Mouse (Mus musculus) liver, adult (tissue): Measurements from ENCODE around the gene Dnlz.

ENCODE experiments used
- GATA4 ChIP-seq: IDR thresholded peaks from 2 replicates; pipeline ENCODE4 v1.6.1; 2014; ENCODE audit warnings: mild to moderate bottlenecking, low read length; ENCODE audit not compliant: insufficient replicate concordance

The Dnlz gene

DNA sequence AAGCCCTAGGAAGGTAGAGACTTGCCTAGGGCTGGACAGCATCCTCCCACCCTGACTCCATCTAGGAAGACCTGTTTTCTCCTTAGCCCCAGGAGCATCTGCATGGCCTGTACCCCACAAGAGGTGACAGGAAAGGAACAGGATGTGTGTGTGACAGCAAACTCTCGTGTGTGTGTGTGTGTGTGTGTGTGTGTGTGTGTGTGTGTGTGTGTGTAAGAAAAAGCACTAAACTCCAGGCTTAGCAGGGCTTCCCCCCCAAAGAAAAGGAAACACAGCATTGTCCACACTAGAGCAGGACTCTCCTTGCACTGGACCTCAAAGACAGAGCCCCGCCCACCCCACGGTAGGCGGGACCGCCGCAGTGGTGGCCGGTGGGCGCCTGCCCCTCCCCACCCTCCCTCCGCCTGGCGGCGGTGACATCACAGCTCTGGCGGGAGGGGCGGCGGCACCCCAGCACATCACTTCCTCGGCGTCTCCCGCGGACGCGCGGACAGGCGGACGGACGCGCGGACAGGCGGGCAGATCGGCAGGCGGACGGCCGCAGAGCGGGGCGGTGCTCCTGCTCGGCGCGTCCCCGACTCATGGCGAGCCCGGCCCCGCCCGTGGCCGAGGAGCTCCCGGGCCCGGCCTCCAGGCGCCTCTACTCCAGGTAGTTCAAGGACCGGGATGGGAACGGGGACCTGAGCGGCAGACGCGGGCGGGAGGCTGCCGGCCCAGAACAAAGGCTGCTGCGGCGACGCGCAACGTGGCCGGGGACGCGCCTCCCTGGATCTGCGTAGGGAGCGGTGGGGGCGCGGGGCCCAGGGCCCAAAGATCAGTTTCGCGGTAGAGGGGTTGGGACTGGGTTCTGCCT, 36.6 kb downstream of the Dnlz start, which contains the start of gene Gpsm1:
Gene Gpsm1 (plus strand): TSS at position 444 of the 853 bp plus-strand sequence.
- TF ChIP-seq GATA4 = no peak

DNA sequence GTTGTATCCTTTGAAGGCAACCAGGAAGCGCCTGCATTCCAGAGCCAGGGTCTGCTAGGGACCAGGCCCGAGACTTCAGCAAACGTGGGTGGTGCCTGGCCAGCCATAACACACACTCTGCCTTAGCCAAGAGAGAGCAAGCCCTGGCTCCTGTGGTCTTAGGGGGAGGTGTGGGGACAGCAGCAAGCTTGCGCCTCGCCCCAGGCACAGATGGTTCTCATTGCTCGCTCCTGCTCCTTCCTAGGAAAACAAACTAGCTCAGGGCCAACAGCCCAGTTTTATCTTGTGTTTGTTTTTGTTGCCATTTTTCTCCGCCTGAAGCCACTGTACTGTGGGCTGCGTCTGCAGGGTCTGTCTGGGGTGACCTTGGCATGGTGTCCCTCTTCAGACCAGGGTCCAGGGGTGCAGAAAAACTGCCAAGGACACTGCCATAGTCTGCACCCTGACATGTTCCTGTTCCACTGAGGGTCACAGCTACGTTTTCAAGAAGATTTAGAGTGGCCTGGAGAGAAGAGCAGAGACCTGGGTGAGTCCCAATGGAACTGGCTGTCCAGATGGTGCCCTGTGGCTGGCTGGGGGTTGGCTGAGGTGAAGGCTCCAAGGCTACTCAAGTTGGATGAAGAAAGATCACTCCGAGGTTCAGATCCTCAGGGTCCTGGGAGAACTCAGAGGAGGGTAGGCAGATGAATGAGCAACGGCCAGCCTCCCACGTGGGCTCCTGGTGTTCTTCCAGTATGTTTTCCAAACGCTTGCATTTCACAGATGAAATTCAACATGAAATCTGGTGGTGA, 37.4 kb downstream of the Dnlz start:
- TF ChIP-seq GATA4 = no peak

DNA sequence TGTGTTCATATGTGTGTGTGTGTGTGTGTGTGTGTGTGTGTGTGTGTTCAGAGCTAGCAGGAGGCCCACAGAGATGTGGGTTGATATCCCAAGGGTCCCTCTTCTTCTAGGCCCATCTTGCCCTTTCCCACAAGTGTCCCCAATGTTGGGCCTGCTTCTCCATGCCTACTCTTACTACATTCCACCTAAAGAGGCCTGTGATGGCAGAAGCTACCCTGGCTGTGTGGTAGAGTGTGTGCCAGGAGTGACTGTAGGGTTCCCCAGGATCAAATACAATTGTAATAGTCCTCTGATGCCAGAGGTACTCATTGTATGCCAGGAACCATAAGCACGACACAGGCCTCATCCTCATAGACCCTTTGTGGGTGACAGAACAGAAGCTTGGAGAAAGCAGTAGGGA, 38.5 kb downstream of the Dnlz start:
- TF ChIP-seq GATA4 = no peak

DNA sequence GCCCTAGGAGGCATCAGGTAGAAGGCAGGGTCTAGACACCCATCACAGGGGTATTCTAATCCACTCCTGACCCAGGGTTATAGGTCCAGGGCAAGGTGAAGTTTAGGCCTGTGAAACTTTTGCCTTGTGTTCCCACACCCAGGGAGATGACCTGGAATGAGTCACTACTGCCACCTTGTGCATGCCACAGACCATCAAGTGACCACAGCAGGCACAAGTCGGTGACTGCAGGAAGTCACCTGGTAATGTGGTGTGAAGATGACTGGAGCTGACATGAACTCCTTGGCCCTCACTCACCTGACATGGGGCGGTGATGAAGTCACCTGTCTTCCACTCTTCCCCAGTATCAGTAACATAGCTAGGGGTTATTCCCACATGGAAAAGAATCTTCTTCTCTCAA, 39.1 kb downstream of the Dnlz start:
- no peak for TF ChIP-seq GATA4

DNA sequence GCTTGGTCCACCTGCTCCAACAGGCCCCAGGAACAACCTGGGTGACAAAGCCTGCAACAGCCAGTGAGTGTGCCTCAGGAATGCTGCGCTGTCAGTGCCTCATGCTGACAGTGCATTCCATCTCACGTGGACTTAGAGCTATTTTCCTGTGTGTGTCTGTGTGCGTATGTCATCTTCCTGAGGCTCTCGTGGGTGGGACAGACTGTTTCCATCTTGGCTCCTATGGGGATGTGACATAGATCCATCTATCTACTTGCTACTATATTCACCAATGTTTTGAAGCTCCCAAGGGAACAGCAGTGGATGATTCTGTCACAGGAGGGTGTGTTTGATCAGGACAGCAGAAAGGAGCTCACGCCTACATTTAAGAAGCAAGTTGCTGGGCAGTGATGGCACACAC, 40.0 kb downstream of the Dnlz start:
- no peak for TF ChIP-seq GATA4

DNA sequence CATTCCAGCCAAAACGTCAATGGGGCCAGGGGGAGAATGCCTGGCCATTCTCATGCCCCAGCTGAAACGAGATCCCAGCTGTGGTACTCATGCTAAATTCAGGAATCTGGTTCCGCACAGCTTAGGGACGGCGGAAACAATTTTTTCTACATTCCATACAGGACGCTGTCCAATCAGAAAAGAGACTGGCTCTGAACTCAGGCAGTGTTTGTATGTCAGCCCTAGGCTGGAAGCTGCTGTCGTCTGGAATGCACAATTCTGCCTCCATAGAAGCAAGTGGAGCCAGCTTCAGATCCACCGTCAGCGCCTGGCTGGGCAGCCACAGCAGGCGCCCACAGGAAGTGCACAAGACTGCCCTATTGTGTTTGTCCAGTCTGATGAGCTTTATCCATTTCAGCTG, 42.2 kb downstream of the Dnlz start:
- TF ChIP-seq GATA4 = no peak

DNA sequence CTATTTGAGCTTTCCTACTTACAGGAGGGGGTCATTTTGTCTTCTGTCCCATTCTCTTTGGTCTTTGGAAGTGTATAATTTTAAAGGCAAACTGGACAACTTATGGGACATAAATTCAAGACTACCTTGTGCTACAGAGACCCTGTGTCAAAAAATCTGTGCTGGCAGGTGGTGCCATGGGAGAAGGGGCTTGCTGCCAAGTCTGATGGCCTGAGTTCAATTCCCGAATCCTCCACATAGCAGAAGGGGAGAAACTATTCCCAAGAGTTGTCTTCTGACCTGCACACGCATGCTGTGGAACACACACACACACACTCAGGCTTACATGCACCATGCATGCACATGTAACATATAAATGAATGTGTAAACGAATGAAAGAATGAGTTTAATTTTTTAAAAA, 45.2 kb downstream of the Dnlz start:
- no peak for TF ChIP-seq GATA4

DNA sequence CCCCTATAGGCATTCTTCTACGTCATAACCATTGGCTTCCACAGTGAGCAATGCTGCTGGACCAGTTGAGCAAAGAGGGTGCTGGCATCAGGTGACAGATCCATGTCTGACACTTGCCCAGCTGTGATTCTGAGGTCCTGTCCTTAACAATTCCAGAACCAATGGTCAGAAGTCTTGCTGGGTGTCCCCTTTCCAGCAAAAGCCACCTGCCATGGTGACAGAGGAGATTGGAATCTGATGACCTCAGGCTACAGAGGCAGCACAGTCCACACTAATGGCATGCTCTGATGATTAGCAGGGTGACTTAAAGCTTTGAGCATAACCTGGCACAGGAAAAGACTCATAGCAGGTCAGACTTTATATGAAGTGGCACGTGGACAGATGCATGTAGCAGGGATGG, 46.4 kb downstream of the Dnlz start:
- no peak for TF ChIP-seq GATA4

DNA sequence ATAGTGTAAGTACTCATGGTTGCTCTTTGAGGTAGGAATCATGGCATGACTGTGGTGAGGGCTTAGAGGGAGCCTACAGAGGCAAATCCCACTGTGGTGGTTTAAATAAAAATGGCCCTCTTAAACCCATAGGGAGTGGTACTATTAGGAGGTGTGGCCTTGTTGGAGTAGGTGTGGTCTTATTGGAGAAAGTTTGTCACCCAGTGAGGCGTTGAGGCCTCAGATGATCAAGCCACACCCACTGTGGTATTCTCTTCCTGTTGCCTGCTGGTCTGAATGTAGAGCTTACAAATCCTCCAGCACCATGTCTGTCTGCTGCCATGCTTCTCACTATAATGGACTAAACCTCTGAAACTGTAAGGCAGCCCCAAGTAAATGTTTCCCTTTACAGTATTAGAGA, 47.2 kb downstream of the Dnlz start:
- TF ChIP-seq GATA4 = no peak

DNA sequence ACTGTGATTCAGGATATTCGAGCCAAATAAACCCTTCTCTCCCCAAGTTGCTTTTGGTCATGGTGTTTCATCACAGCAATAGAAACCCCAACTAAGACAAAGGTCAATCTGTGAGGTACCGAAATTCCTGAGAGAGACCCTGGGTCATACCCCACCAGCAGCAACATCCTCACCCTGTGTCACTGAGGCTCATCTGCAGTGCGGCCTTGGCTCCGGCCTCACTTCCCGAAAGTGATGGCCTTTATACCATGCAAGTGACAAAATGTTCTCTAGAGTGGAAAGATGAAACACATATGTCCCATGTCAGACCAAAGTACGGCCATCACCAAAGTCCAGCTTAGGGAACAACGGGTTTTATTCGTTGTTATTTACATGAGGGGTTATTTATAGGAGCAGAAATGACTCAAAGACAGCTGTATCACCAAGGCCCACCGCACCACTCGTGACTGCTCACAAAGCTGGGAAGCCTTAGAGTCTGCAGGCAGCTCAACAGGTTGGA, 49.9 kb downstream of the Dnlz start:
- no peak for TF ChIP-seq GATA4

DNA sequence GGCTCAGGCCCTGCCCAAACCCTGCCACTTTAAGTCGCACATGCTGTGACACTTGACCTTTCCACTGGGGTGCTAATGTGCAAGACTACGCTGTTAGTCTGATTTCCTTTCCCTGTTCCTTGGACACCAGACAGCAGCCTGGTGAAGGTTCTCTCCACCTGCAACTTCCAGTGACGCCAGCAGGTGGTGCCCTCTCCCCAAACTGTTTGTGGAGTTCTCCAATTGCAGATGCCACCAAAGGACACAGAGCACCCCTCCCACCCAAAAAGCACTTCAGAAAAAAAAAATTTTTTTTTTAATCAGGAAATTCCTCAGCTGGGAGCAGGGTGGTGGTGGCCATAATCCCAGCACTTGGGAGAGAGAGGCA, 51.1 kb downstream of the Dnlz start:
- TF ChIP-seq GATA4 = no peak

DNA sequence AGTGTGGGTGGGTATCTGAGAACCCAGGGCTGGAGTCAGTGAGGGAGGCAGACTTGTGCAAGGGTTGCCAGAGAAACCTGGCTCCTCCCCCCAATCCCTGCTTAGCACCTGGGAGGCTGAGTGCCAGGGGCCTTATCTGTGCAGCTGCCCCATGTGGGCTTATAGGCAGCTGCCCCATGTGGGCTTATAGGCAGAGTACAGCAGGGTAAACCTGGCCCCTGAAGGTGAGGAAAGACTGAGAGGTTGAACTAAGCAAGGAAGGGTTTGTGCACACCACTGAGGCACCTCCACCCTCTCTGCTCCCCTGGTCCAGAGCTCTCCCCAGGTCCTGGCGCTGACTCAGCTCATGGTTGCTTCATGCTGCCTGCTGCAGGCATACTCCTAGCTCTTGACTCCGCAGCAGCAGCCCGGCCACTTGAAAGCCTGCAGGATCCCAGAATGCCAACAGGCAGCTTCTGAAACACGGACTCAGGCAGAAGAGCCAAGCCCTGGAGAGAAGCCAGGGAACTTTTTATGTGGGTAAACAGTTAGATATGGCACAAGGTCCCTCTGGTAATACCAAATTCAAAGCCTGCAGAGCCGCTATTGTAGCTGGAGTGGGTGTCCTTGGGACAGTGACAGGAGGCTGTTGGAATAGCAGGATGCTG, 51.6 kb downstream of the Dnlz start:
- TF ChIP-seq GATA4 = no peak

DNA sequence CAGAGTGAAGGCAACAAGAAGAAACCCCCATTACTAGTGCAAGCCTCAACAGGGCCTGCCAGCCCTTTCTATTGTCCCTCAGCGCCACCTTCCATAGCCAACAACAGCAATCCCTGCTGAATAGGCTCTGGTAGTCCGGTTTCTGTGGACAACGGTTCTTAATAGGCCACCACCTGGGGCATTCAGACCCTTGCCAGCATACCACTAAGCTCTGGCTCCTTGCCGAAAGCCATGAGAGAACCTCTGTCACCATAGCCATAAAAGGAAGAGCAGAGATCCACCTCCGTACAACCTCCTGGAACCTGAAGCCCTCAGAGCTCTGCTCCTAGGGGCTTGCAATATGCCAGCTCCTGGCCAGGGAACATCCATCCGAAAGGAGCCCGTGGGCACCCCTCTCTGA, 52.6 kb downstream of the Dnlz start:
- no peak for TF ChIP-seq GATA4

DNA sequence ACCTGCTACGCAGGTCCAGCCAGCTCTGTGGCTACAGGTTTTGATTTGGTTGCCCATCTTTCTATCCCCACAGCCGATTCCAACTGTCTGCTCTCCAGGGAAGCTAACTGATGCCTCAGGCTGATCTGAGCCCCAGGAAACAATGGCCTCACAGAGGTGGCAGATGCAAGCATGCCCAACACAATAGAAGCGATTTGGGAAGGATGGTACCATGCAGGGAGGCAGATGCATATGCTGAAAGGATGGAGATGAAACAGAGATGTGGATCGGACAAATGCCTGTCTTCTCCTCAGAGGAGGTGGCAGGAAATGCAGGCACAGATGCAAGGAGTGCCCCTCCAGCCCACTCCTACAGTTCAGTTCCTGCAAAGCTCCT, 53.1 kb downstream of the Dnlz start:
- no peak for TF ChIP-seq GATA4

DNA sequence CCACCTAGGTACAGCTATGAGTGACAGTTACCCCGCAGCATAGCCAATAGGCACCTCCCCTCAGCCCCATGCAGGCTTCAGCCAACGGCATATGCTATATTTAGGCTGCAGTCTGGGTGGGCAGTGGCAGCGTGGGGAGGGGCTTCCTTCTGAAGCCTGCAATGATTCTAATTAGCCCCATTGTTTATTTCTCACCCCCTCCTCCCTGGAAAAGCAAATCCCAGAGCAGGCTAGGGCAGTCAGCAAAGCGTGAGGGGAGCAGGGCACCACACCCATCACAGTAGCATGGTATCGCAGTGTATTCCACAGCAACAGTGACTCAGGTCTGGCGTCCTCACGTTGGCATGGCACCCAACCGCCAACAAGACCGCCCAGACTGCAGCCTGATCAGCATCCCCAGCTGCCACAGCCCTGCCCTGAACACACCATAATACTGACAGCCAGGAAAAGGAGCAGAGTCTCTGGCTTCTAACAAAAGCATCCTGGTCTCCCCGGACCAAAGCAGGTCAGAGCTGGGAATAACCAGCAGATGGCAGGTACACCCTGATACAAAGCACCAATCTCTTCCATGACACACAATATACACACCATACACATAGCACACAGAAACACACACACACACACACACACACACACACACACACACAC, 53.6 kb downstream of the Dnlz start:
- no peak for TF ChIP-seq GATA4
